Mouse (Mus musculus) left cerebral cortex, adult 9 months (tissue): Measurements from ENCODE around the gene Fam170b.
A peak's percentile ranks its signal among the peaks of the same experiment; 100 is the strongest.

Experiments used
- DNase-seq, 2 experiments: peaks; one replicate each; pipeline ENCODE4 v3.0.0; 2022; ENCODE audit warnings: low spot score in 2 of 2

Fam170b gene

DNA sequence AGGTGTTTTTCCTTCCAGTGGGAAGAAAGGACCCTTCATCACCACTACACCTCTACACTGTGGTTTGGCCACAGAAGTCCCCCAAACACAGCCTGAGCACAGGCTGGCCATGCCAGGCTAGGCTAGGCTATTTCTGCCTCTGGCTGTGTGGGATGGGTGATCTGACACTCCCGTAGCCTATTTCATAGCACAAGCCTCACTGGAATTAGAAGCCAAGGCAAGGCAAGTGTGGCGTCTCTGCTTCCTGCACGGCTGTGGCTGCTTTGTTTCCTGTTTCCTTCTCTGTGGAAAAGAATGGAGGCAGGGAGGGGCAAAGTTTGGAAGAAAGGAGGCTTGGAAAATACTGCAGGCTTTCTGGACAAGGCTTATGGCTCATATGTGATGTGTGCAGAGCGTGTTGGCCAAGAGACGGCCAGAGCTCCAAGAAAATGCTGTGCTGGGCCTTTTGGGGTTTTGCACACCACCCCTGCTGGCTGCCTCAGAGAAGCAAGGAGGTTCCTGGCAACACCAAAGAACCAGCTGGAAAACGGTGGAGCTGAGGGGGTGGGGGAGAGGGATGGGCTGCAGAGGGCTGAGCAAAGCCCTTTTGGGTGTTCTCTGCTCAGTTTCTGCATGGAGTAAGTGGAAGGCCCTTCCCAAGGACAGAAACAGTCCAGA is 5.6 kb upstream of the Fam170b start:
- peak in 1 of 2 experiments; percentile 28 for DNase-seq

DNA sequence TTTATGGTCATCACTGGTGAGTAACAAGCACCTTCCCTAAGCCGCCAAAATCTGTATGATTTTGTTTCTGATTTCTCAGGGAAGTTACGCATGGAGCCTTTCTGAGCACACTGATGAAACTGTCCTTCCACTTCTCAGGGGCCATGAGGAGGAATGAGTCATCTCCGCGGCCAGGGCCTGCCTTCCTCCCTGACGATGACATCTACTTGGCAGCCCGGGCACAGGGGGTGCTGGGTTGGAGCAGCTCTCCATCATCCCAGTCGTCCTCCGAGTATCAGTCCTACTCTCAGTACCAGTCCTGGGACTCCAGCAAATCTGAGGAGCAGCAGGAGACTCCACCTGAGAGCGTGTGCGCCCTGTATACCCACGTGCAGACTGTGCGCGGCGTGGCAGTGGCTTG is 1.4 kb downstream of the Fam170b start:
- DNase-seq, result no peak

DNA sequence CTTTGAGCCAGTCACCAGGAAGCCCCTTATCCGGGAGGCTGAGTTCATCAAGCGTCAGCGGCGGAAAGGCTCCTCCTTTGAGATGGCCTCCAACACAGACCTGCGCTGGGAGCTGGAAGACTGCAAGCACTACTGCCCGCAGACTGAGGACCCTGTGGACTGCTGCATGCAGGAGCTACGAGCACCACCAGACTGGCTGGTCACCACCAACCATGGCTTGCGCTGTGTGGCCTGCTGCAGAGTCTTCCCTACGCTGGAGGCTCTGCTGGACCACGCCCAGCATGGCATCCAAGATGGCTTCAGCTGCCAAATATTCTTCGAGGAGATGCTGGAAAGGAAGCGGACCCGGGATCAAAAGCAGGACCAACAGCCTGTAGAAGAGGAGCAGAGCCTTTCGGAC is 1.8 kb downstream of the Fam170b start:
- DNase-seq, result no peak

DNA sequence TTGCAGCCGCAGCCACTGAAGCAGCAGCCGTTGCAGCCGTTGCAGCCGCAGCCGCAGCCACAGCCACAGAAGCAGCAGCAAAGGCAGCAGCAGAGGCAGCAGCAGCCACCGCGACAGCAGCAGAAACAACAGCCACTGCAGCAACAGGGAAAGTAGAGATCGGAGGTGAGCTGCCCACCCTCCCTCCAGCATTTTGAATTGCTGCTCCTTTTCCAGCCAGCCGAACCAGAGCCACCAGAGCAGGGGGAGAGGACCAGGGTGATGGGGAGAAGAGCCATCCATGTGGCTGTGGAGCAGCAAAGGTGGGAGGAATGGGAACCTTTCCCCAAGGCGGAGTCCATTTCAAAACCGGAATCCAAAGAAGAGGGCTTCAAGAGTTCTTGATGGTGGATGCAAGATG is 2.4 kb downstream of the Fam170b start:
- DNase-seq, result no peak

DNA sequence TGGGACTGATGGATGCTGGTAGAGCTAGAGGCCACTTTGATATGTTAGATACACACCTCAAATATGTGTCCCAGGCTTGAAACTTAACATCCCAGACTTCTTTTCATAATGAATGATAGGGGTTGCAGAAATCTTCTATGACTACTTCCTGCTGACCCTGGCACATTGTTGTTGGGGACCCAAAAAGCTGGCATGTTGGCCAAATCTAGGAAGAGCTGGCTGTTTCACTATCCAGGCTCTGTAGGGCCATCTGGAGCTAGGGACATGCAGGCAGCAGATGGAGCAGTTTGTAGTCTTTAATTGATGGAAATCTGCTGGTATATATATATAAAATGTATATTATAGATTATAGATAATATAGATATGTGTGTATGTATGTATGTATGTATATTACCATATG is 8.3 kb downstream of the Fam170b start:
- DNase-seq, result no peak

DNA sequence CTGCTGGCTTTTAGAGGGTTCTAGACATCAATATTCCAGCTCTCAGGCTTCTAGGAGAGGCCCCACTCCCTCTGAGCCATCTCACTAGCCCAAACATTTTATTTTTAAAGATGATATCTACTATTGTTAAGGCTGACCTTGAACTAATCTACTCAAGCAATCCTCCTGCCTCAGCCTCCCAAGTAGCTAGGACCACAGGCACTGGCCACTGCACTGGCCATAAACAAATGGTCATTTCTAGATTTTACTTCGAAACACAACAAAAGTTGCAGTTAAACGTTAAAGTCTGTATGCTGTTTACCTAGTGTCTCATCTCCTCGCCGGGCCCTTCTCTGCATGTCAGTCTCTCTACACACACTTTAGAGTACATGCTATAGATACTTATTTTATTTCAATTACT is 20.3 kb downstream of the Fam170b start:
- DNase-seq, result no peak

DNA sequence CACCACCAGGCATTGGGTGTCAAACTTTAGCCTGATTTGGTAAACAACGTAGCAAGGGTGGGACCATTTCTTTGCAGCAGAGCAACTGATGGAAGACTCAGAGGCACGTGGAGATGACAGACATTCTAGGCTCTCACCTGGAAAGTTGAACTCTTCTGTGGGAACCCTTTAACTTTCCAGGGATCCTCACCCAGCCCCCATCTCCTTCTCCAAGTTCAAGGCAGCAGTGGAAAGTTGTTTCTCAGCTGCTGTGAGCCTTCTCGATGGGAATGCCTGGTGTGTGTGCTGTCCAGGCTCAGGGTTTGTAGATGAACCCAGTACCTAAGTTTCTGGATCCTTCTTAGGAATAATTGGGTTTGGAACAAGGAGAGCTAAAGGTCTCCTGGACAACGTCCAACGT is 22.5 kb downstream of the Fam170b start:
- DNase-seq, result no peak

DNA sequence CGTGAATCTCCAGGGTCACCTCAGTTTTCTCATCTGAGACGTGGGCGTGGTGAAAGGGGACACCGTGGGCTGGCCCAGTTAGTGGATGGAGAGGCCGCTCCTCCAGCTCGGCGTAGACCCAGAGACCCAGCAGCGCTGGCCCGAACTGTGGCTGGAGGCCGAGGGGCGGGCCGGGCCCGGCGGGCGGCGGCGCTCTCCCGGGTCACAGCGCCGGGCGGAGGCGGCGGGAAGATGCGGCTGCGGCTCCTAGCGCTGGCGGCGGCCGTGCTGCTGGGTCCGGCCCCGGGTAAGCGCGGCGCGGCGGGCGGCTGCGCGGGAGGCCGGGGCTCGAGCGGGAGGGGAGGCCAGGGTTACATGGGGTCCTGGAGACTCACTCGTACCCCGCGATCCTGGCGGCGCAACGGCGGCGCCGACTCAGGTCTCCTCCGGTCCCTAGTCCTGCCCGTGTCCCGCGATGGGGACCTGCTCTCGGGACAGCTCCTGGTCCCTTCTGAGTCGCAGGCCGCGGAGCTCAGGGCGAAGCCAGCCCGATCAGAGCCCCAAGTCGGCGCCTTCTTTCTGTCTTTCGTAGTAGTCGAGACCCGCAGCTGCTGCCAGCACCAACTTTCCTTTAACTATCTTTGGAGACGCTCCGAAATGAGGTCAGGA is 23.0 kb downstream of the Fam170b start, which contains the start of gene Vstm4:
TSS of gene Vstm4 (plus strand) at position 76 of the 648 bp plus-strand sequence.
- no peak for DNase-seq

DNA sequence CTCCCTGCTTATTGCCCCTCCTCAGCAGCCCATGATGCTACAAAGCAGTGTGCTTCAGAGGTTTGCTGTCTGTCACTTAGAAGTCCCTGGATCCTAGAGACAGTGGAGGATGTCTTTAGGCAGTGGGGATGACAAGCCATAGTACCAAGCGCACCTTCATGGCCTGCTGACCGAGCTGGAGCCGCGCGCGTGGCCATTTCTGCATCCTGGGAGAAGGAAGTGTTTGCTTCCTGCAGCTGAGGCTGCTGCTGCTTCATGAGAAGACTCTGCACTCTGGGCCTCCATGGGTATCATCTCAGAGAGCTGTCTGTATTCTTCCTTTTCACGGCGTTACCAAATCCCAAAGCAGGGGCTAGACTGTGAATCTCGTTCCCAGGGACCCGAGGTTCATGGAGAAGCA is 24.6 kb downstream of the Fam170b start:
- DNase-seq, result no peak

DNA sequence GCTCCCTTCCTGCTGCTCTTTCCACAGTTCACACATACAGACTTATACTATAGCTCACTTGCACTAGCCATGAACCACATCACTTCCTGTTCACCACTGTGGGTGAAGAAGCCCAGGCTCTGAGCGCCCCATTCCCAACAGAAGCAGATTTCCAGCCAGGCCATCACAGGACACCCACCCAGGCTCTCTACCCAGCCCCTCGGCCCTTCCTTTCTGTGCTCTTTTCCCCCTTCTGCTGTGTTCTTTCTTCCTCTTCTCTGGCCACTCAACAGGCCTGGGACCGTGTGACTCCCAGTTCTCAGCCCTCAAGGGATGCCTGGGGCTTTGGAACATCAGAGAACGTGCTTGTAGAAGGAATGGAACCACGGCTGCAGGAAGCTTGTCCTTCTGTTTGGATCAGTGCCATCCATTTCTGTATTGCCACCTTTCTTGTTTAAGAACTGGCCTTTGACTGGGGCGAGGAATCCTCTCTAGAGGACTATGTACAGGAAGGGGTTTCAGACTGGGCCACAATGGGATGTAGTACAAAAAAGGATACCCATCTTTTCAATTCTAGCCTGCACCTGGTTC is 25.3 kb downstream of the Fam170b start:
- DNase-seq, result no peak

DNA sequence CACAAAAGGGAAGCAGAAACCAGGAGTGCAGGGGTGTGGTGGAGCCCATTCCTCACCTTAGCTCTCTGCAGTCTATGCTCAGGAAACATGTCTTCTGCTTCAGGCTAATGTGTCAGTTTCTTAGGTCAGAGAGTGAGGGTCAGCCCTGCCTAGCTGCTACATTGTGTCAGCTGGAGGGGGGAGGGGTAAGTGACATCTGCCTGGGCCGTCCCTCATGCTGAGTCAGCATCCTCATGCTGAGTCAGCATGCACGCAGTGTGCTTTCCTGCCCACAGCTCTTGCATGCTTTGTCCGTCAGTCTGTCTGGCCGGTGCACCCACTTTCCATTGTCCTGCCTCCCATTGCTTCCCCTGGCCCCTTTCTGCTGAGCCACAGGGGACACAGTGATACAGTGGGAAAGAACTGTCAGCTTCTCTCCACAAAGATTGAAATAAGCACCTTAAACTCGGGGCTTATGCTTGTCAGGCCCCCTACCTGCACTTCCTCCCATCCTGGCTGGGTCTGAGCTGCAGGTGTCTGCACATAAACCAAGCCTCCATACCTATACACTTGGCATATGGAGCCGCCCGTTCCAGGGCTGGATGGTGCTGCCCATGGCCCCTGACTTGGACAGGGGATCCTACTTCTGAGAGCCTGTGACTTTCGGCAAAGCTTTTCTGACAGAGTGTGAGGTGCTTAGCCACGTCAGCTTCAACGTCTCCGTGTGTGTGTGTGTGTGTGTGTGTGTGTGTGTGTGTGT is 26.2 kb downstream of the Fam170b start:
- DNase-seq, result no peak

DNA sequence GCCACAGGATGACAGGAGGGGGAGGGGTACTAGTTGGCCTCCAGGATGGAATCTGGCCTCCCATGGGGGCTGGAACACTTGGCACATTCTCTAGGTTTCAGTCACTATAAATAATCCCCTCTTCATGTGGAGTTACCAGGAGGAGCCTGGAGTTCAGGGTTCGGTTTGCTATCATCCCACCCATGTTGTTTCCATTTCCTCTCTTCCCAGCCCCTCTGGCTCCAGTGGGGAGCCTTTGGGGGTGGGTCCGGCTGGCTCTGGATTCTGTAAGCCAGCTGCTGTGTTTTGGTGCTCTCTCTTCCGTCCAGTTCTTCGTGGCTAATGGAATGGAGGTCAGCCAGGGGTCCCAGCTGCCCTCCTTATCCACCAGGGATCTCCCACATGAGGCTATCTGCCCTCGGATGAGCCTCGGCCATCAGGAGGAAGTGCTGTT is 27.4 kb downstream of the Fam170b start:
- DNase-seq, result no peak

DNA sequence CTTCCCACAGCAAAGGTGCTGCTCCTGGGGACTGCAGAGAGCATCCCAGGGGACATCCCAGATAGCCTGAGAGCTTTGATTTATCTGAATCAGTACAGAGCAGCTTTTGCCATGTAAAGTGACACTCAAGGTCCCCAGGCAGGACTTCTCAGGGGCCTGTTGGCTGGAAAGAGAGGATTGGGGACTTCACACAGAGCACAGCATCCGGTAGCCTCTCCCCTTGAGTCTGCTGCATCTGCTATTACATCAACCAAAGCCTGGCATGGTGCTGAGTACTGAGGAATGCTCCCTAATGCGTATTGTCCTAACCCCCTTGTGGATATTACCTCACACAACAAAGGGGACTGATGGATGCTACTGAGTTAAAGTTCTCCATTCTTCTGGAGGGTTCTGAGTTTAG is 27.9 kb downstream of the Fam170b start:
- no peak for DNase-seq

DNA sequence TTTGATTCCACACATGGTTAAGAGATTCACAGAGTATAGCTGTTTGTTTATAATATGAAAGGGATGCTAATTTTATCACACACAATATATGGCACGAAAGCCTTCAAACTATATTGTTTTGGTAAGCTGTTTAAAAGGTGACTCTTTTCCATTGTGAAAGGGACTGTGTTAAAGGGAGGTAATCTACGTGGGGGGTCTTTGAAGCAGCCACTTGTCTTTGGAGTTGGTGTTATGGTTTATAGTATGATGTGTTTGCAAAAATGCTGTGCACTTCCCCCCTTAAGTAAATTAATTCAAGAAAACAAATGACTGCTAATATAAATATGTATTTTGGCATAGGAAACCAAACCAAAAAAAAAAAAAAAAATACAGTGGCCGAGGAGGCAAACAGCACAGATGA is 31.6 kb downstream of the Fam170b start:
- no peak for DNase-seq

DNA sequence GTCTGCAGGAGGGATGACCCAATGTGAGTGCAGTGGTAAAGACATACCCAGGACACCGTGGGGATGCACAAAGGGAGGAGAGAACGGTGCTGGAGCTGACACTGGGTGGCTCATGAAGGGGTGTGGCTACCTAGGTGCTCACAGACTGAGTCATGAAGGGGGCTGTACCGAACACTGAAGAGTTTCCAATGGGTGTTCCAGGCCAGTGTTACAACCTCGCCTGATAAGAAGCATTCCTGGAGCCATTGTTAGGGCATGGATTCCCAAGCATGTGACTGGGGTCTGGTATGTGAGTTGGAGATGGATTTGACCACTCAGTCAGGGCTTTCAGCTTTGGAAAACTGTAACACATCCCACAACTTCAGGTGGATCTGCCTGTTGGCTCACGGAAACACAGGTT is 38.2 kb downstream of the Fam170b start:
- no peak for DNase-seq

DNA sequence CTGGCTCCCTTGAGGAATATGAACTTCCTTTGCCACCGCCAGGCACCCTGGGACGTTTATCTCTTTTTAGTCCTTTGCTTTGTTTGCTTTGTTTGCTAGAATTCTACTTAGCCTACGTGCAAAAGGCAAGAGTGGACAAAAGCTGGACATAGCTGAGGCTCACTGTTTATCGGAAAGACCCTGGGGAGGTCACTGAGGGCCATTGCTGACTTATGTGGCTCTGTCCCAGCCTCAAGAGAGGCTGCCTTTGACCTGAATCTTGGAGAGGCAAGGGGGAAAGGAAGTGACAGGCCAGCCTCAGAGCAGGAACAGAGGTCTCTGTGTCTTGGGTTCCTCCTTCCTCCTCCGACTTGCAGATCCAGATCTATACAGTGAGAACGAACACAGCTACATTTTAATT is 43.8 kb downstream of the Fam170b start:
- DNase-seq, result no peak

DNA sequence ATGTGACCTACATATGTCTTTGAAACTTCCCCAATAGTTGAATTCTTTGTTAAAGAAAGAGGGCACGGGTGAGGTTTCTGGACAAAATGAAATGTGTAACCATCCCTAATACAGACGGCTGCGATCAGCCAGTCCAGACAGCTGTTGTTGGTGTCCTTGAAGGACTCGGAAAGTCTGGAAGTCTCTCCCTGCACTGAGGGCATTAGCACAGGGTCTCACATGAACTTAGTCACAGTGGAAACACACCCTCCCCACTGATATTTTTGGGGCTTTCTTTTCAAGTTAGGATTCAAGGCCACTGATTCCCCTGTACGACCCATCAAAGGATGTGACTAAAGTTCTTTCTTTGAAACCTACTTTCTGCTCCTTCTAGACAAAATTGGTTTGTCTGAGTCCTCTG is 46.6 kb downstream of the Fam170b start:
- no peak for DNase-seq

DNA sequence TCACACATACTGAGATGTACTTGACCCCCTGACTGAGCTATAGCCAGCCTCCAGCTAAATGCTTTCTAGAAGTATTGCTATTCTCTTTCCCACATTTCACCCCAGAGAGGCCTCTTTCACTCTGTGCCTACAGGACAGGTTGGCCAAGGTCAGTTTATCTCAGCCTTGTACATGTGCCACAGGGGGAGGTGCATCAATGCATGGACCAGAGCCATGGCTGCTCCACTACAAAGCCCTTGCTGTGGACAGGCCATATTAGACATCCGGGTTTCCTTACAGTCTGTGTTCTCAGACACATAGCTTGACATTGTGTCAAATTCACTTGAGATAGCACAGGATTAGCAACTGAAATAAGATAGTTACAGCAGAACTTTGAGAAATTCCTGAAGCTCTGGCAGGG is 47.9 kb downstream of the Fam170b start:
- no peak for DNase-seq
